Mouse (Mus musculus) lung, postnatal 0 days (tissue): ENCODE measurements around the gene Plekha5.

Experiments
- CTCF ChIP-seq: IDR thresholded peaks from 2 replicates; pipeline ENCODE4 v1.5.1; 2016; ENCODE audit warnings: antibody characterized with exemption, mild to moderate bottlenecking
- EP300 ChIP-seq: IDR thresholded peaks from 2 replicates; pipeline ENCODE4 v1.6.1; 2016; ENCODE audit warnings: antibody characterized with exemption, mild to moderate bottlenecking, control low read depth

- TF ChIP-seq CTCF (no peak), EP300 (no peak)
Measured at GRCm38 (mm10) chr6:140609533-140609932, 185.7 kb downstream of the Plekha5 start.
